Mouse (Mus musculus): ENCODE data around the gene Itpr2. TPM values are rescaled to one million over a fixed set of nuclear protein-coding genes. Genes with fewer than 3 reads are reported as not detected.

Gene Itpr2
- polyA plus RNA-seq, 1 experiment from 2014 or later, result 5.3 TPM

- Histone ChIP-seq H3K9ac (ENCODE audit: low read depth, low read length) (no peak overlapping the region), H3K27ac (ENCODE audit: low read depth, low read length) (0 out of 2 replicates have a peak overlapping the region, but pooled peaks have one; percentile 41), H3K4me3 (ENCODE audit: low read depth, low read length) (peak overlapping the region; percentile 72), H3K27me3 (replicated peaks; ENCODE audit: control insufficient read depth, insufficient read depth, low read length) (peaks cover 18% of the 10 kb centered on the region), H3K4me1 (replicated peaks; ENCODE audit: control insufficient read depth, insufficient read depth, low read length) (peaks cover 5% of the 10 kb centered on the region; the same call in 1 of the 2 replicates), H3K4me2 (peak overlapping the region; percentile 99), H3K36me3 (ENCODE audit: control insufficient read depth, insufficient read depth, low read length) (no peaks in the 10 kb centered on the region), H3K9me3 (ENCODE audit: control insufficient read depth, low read length) (no peaks in the 10 kb centered on the region)
- ATAC-seq (replicated peaks; ENCODE audit: low FRiP score) (no peak), DNase-seq (ENCODE audit: low spot score) (no peak)
- 59% methylated on average over 5 of the region's 5 CpGs for WGBS
Measured at GRCm38 (mm10) chr6:146500771-146501170, 1.3 kb downstream of the Itpr2 start.

GRCm38 (mm10) chr6:146500206-146500605, 1.8 kb downstream of the Itpr2 start:
- H3K9ac ChIP-seq (ENCODE audit: low read depth, low read length), result no peak overlapping the region

GRCm38 (mm10) chr6:146499566-146499965, 2.5 kb downstream of the Itpr2 start:
- Histone ChIP-seq H3K27ac (ENCODE audit: low read depth, low read length) (no peak overlapping the region), H3K27me3 (replicated peaks; ENCODE audit: control insufficient read depth, insufficient read depth, low read length) (peaks cover 18% of the 10 kb centered on the region), H3K9me3 (ENCODE audit: control insufficient read depth, low read length) (no peaks in the 10 kb centered on the region), H3K4me3 (ENCODE audit: low read depth, low read length) (no peak overlapping the region), H3K9ac (ENCODE audit: low read depth, low read length) (no peak overlapping the region), H3K4me2 (no peak overlapping the region), H3K36me3 (ENCODE audit: control insufficient read depth, insufficient read depth, low read length) (no peaks in the 10 kb centered on the region), H3K4me1 (replicated peaks; ENCODE audit: control insufficient read depth, insufficient read depth, low read length) (peaks cover 5% of the 10 kb centered on the region; the same call in 1 of the 2 replicates)
- ATAC-seq (replicated peaks; ENCODE audit: low FRiP score), result no peak
- WGBS, result 81% methylated on average over 4 of the region's 4 CpGs
- DNase-seq (ENCODE audit: low spot score), result no peak

More at GRCm38 (mm10) chr6:146500206-146500605, 1.8 kb downstream of the Itpr2 start:
- H3K27ac ChIP-seq (ENCODE audit: low read depth, low read length), result no peak overlapping the region
- H3K27me3 ChIP-seq (replicated peaks; ENCODE audit: control insufficient read depth, insufficient read depth, low read length), result peaks cover 18% of the 10 kb centered on the region
- no peaks in the 10 kb centered on the region for H3K9me3 ChIP-seq (ENCODE audit: control insufficient read depth, low read length)
- WGBS, result 64% methylated on average over 6 of the region's 6 CpGs
- H3K4me1 ChIP-seq (replicated peaks; ENCODE audit: control insufficient read depth, insufficient read depth, low read length), result peaks cover 5% of the 10 kb centered on the region; the same call in 1 of the 2 replicates
- DNase-seq (ENCODE audit: low spot score), result no peak
- H3K4me2 ChIP-seq, result no peak overlapping the region
- no peak for ATAC-seq (replicated peaks; ENCODE audit: low FRiP score)
- H3K4me3 ChIP-seq (ENCODE audit: low read depth, low read length), result no peak overlapping the region
- H3K36me3 ChIP-seq (ENCODE audit: control insufficient read depth, insufficient read depth, low read length), result no peaks in the 10 kb centered on the region

- DNase-seq (ENCODE audit: low spot score) (no peak), ATAC-seq (replicated peaks; ENCODE audit: low FRiP score) (no peak)
- Histone ChIP-seq H3K4me3 (ENCODE audit: low read depth, low read length) (no peak overlapping the region), H3K4me1 (replicated peaks; ENCODE audit: control insufficient read depth, insufficient read depth, low read length) (peaks cover 5% of the 10 kb centered on the region; the same call in 1 of the 2 replicates), H3K9ac (ENCODE audit: low read depth, low read length) (no peak overlapping the region), H3K27me3 (replicated peaks; ENCODE audit: control insufficient read depth, insufficient read depth, low read length) (peaks cover 14% of the 10 kb centered on the region), H3K4me2 (no peak overlapping the region), H3K9me3 (ENCODE audit: control insufficient read depth, low read length) (no peaks in the 10 kb centered on the region), H3K27ac (ENCODE audit: low read depth, low read length) (no peak overlapping the region), H3K36me3 (ENCODE audit: control insufficient read depth, insufficient read depth, low read length) (no peaks in the 10 kb centered on the region)
- WGBS, result 83% methylated on average over 3 of the region's 3 CpGs
Measured at GRCm38 (mm10) chr6:146498416-146498815, 3.6 kb downstream of the Itpr2 start.

- H3K9ac ChIP-seq (ENCODE audit: low read depth, low read length), result no peak overlapping the region
- peaks cover 5% of the 10 kb centered on the region; the same call in 1 of the 2 replicates for H3K4me1 ChIP-seq (replicated peaks; ENCODE audit: control insufficient read depth, insufficient read depth, low read length)
- no peak for ATAC-seq (replicated peaks; ENCODE audit: low FRiP score)
- WGBS, result 70% methylated on average over 4 of the region's 4 CpGs
- H3K27ac ChIP-seq (ENCODE audit: low read depth, low read length), result no peak overlapping the region
- H3K9me3 ChIP-seq (ENCODE audit: control insufficient read depth, low read length), result no peaks in the 10 kb centered on the region
- no peak overlapping the region for H3K4me2 ChIP-seq
- H3K4me3 ChIP-seq (ENCODE audit: low read depth, low read length), result no peak overlapping the region
- peaks cover 9% of the 10 kb centered on the region for H3K27me3 ChIP-seq (replicated peaks; ENCODE audit: control insufficient read depth, insufficient read depth, low read length)
- H3K36me3 ChIP-seq (ENCODE audit: control insufficient read depth, insufficient read depth, low read length), result no peaks in the 10 kb centered on the region
- no peak for DNase-seq (ENCODE audit: low spot score)
Measured at GRCm38 (mm10) chr6:146497866-146498265, 4.2 kb downstream of the Itpr2 start.

GRCm38 (mm10) chr6:146497435-146497834, 4.6 kb downstream of the Itpr2 start:
- H3K27me3 ChIP-seq (replicated peaks; ENCODE audit: control insufficient read depth, insufficient read depth, low read length), result peaks cover 5% of the 10 kb centered on the region
- no peaks in the 10 kb centered on the region for H3K36me3 ChIP-seq (ENCODE audit: control insufficient read depth, insufficient read depth, low read length)
- no peak overlapping the region for H3K4me3 ChIP-seq (ENCODE audit: low read depth, low read length)
- ATAC-seq (replicated peaks; ENCODE audit: low FRiP score) (no peak), DNase-seq (ENCODE audit: low spot score) (no peak)
- H3K9me3 ChIP-seq (ENCODE audit: control insufficient read depth, low read length), result no peaks in the 10 kb centered on the region
- no peak overlapping the region for H3K9ac ChIP-seq (ENCODE audit: low read depth, low read length)
- no peak overlapping the region for H3K27ac ChIP-seq (ENCODE audit: low read depth, low read length)
- no peak overlapping the region for H3K4me2 ChIP-seq
- WGBS, result 81% methylated on average over 3 of the region's 3 CpGs
- H3K4me1 ChIP-seq (replicated peaks; ENCODE audit: control insufficient read depth, insufficient read depth, low read length), result peaks cover 5% of the 10 kb centered on the region; the same call in 1 of the 2 replicates

- 70% methylated on average over 2 of the region's 2 CpGs for WGBS
- DNase-seq (ENCODE audit: low spot score), result no peak
- H3K4me2 ChIP-seq, result no peak overlapping the region
Measured at GRCm38 (mm10) chr6:146491680-146492079, 10.3 kb downstream of the Itpr2 start.

GRCm38 (mm10) chr6:146490416-146490960, 11.5 kb downstream of the Itpr2 start:
- Histone ChIP-seq H3K36me3 (ENCODE audit: control insufficient read depth, insufficient read depth, low read length) (no peaks in the 10 kb centered on the region), H3K27ac (ENCODE audit: low read depth, low read length) (no peak overlapping the region), H3K27me3 (replicated peaks; ENCODE audit: control insufficient read depth, insufficient read depth, low read length) (no peaks in the 10 kb centered on the region), H3K4me2 (no peak overlapping the region), H3K4me3 (ENCODE audit: low read depth, low read length) (no peak overlapping the region), H3K9me3 (ENCODE audit: control insufficient read depth, low read length) (no peaks in the 10 kb centered on the region), H3K4me1 (replicated peaks; ENCODE audit: control insufficient read depth, insufficient read depth, low read length) (no peaks in the 10 kb centered on the region; the same call in 1 of the 2 replicates), H3K9ac (ENCODE audit: low read depth, low read length) (no peak overlapping the region)
- no peak for ATAC-seq (replicated peaks; ENCODE audit: low FRiP score)
- 76% methylated on average over 9 of the region's 9 CpGs for WGBS
- DNase-seq (ENCODE audit: low spot score), result no peak

More at GRCm38 (mm10) chr6:146491680-146492079, 10.3 kb downstream of the Itpr2 start:
- H3K36me3 ChIP-seq (ENCODE audit: control insufficient read depth, insufficient read depth, low read length), result no peaks in the 10 kb centered on the region
- no peak overlapping the region for H3K9ac ChIP-seq (ENCODE audit: low read depth, low read length)
- ATAC-seq (replicated peaks; ENCODE audit: low FRiP score), result no peak
- H3K27me3 ChIP-seq (replicated peaks; ENCODE audit: control insufficient read depth, insufficient read depth, low read length), result no peaks in the 10 kb centered on the region
- no peak overlapping the region for H3K27ac ChIP-seq (ENCODE audit: low read depth, low read length)
- H3K9me3 ChIP-seq (ENCODE audit: control insufficient read depth, low read length), result no peaks in the 10 kb centered on the region
- H3K4me1 ChIP-seq (replicated peaks; ENCODE audit: control insufficient read depth, insufficient read depth, low read length), result no peaks in the 10 kb centered on the region
- no peak overlapping the region for H3K4me3 ChIP-seq (ENCODE audit: low read depth, low read length)

GRCm38 (mm10) chr6:146489841-146490240, 12.2 kb downstream of the Itpr2 start:
- Histone ChIP-seq H3K4me1 (replicated peaks; ENCODE audit: control insufficient read depth, insufficient read depth, low read length) (no peaks in the 10 kb centered on the region; the same call in 1 of the 2 replicates), H3K4me3 (ENCODE audit: low read depth, low read length) (no peak overlapping the region), H3K27me3 (replicated peaks; ENCODE audit: control insufficient read depth, insufficient read depth, low read length) (no peaks in the 10 kb centered on the region), H3K9ac (ENCODE audit: low read depth, low read length) (no peak overlapping the region), H3K27ac (ENCODE audit: low read depth, low read length) (no peak overlapping the region), H3K4me2 (no peak overlapping the region), H3K36me3 (ENCODE audit: control insufficient read depth, insufficient read depth, low read length) (no peaks in the 10 kb centered on the region), H3K9me3 (ENCODE audit: control insufficient read depth, low read length) (no peaks in the 10 kb centered on the region)
- 87% methylated on average over 6 of the region's 6 CpGs for WGBS
- no peak for DNase-seq (ENCODE audit: low spot score)
- no peak for ATAC-seq (replicated peaks; ENCODE audit: low FRiP score)
